Mouse (Mus musculus) limb, embryonic 10.5 days (tissue): Measurements from ENCODE around the gene Chd2. TPM values are rescaled to one million over a fixed set of nuclear protein-coding genes. Genes with fewer than 3 reads are reported as not detected.

Source experiments
- DNase-seq: peaks from one replicate; pipeline ENCODE4 v3.0.0-alpha.2; 2017; ENCODE audit warnings: low spot score
- H3K27ac ChIP-seq: fragments of 300-500 bp; sonication (generic); 2 replicates; pipeline ENCODE4 v1.5.1; 2016; ENCODE audit warnings: mild to moderate bottlenecking
- H3K27me3 ChIP-seq: fragments of 300-500 bp; sonication (generic); 2 replicates; pipeline ENCODE4 v1.6.1; 2016; ENCODE audit warnings: low read depth, mild to moderate bottlenecking; ENCODE audit not compliant: poor library complexity, severe bottlenecking
- H3K36me3 ChIP-seq: fragments of 300-500 bp; sonication (generic); 2 replicates; pipeline ENCODE4 v1.6.1; 2016; ENCODE audit warnings: mild to moderate bottlenecking, moderate library complexity
- H3K4me1 ChIP-seq: fragments of 300-500 bp; sonication (generic); 2 replicates; pipeline ENCODE4 v1.6.1; 2016
- H3K4me3 ChIP-seq: fragments of 300-500 bp; sonication (generic); 2 replicates; pipeline ENCODE4 v1.5.1; 2016; ENCODE audit warnings: mild to moderate bottlenecking, moderate library complexity
- H3K9me3 ChIP-seq: fragments of 300-500 bp; sonication (generic); replicated peaks from 2 replicates; pipeline ENCODE4 v1.6.1; 2016; ENCODE audit warnings: mild to moderate bottlenecking
- WGBS: fragments of 180-500 bp; shearing (Covaris S2); methylation state at CpG from one replicate; pipeline ENCODE4 v1.1.7; 2016; 5-methylcytosine and 5-hydroxymethylcytosine counted together
- polyA plus RNA-seq: library from polyadenylated mRNA; unstranded; fragments of >200 nt; fragmentation: Nextera tagmentation; extraction: Ambion mirVana; gene quantifications from 2 replicates; pipeline ENCODE4 v1.2.1, GENCODE M21; 2016

The Chd2 gene
- 33.7 and 53.2 TPM in 2 replicates for polyA plus RNA-seq

- 0% methylated on average over 15 of the region's 15 CpGs for WGBS
- Histone ChIP-seq H3K27me3 (no peaks in the 10 kb centered on the region), H3K36me3 (peaks cover 42% of the 10 kb centered on the region), H3K4me3 (peak within 1 kb of the TSS; percentile 67), H3K4me1 (peaks cover 6% of the 10 kb centered on the region), H3K27ac (peak within 1 kb of the TSS; percentile 96), H3K9me3 (no peaks in the 10 kb centered on the region)
- peak; percentile 80 for DNase-seq
Measured at GRCm38 (mm10) chr7:73541412-73542130, at the start of gene Chd2. Gene Chd2 (minus strand): TSS chr7:73541830.

- no peak overlapping the region for H3K27ac ChIP-seq
- H3K36me3 ChIP-seq: no peaks in the 10 kb centered on the region
- no peaks in the 10 kb centered on the region for H3K9me3 ChIP-seq
- DNase-seq: no peak
- no peak overlapping the region for H3K4me3 ChIP-seq
- no peaks in the 10 kb centered on the region for H3K27me3 ChIP-seq
- peaks cover 38% of the 10 kb centered on the region for H3K4me1 ChIP-seq
- 93% methylated on average over 5 of the region's 5 CpGs for WGBS
Measured at GRCm38 (mm10) chr7:73590757-73591156, 49.1 kb upstream of the Chd2 start.

- Histone ChIP-seq H3K36me3 (no peaks in the 10 kb centered on the region), H3K9me3 (no peaks in the 10 kb centered on the region), H3K4me3 (no peak overlapping the region), H3K27ac (peak overlapping the region; percentile 75; the same call in 1 of the 2 replicates), H3K4me1 (peaks cover 35% of the 10 kb centered on the region), H3K27me3 (no peaks in the 10 kb centered on the region)
- WGBS: 47% methylated on average over 14 of the region's 14 CpGs
- no peak for DNase-seq
Measured at GRCm38 (mm10) chr7:73589208-73589771, 47.7 kb upstream of the Chd2 start.

- H3K27ac ChIP-seq: 0 out of 2 replicates have a peak overlapping the region, but pooled peaks have one; percentile 75
- H3K4me1 ChIP-seq: peaks cover 34% of the 10 kb centered on the region
- no peaks in the 10 kb centered on the region for H3K27me3 ChIP-seq
- 90% methylated on average over 8 of the region's 8 CpGs for whole genome bisulfite sequencing
- no peaks in the 10 kb centered on the region for H3K36me3 ChIP-seq
- DNase-seq: no peak
- no peaks in the 10 kb centered on the region for H3K9me3 ChIP-seq
- no peak overlapping the region for H3K4me3 ChIP-seq
Measured at GRCm38 (mm10) chr7:73588351-73588906, 46.8 kb upstream of the Chd2 start.

GRCm38 (mm10) chr7:73586717-73587116 is 45.1 kb upstream of the Chd2 start:
- WGBS: 93% methylated on average over 6 of the region's 6 CpGs
- Histone ChIP-seq H3K36me3 (no peaks in the 10 kb centered on the region), H3K27ac (no peak overlapping the region), H3K4me1 (peaks cover 33% of the 10 kb centered on the region), H3K4me3 (no peak overlapping the region), H3K27me3 (no peaks in the 10 kb centered on the region), H3K9me3 (no peaks in the 10 kb centered on the region)
- DNase-seq: no peak

GRCm38 (mm10) chr7:73586206-73586605 is 44.6 kb upstream of the Chd2 start:
- no peak for DNase-seq
- H3K27ac ChIP-seq: no peak overlapping the region
- no peaks in the 10 kb centered on the region for H3K36me3 ChIP-seq
- peaks cover 33% of the 10 kb centered on the region for H3K4me1 ChIP-seq
- no peak overlapping the region for H3K4me3 ChIP-seq
- H3K27me3 ChIP-seq: no peaks in the 10 kb centered on the region
- 69% methylated on average over 11 of the region's 11 CpGs for WGBS
- no peaks in the 10 kb centered on the region for H3K9me3 ChIP-seq

GRCm38 (mm10) chr7:73585114-73586032 is 43.7 kb upstream of the Chd2 start:
- DNase-seq: no peak

GRCm38 (mm10) chr7:73584009-73584995 is 42.7 kb upstream of the Chd2 start:
- peaks cover 29% of the 10 kb centered on the region for H3K4me1 ChIP-seq
- H3K9me3 ChIP-seq: no peaks in the 10 kb centered on the region
- no peak for DNase-seq
- no peaks in the 10 kb centered on the region for H3K27me3 ChIP-seq
- peak overlapping the region; percentile 61; the same call in 1 of the 2 replicates for H3K27ac ChIP-seq
- 70% methylated on average over 13 of the region's 13 CpGs for WGBS
- no peaks in the 10 kb centered on the region for H3K36me3 ChIP-seq
- H3K4me3 ChIP-seq: no peak overlapping the region

More at GRCm38 (mm10) chr7:73585114-73586032, 43.7 kb upstream of the Chd2 start:
- H3K9me3 ChIP-seq: no peaks in the 10 kb centered on the region
- WGBS: 90% methylated on average over 22 of the region's 22 CpGs
- H3K4me1 ChIP-seq: peaks cover 33% of the 10 kb centered on the region
- peak overlapping the region; percentile 61; the same call in 1 of the 2 replicates for H3K27ac ChIP-seq
- no peak overlapping the region for H3K4me3 ChIP-seq
- H3K36me3 ChIP-seq: no peaks in the 10 kb centered on the region
- H3K27me3 ChIP-seq: no peaks in the 10 kb centered on the region

- WGBS: 83% methylated on average over 7 of the region's 7 CpGs
- H3K9me3 ChIP-seq: no peaks in the 10 kb centered on the region
- H3K27me3 ChIP-seq: no peaks in the 10 kb centered on the region
- H3K36me3 ChIP-seq: no peaks in the 10 kb centered on the region
- H3K4me3 ChIP-seq: no peak overlapping the region
- no peak for DNase-seq
- peaks cover 25% of the 10 kb centered on the region for H3K4me1 ChIP-seq
- H3K27ac ChIP-seq: no peak overlapping the region
Measured at GRCm38 (mm10) chr7:73583400-73583799, 41.8 kb upstream of the Chd2 start.

- no peak overlapping the region for H3K27ac ChIP-seq
- no peak for DNase-seq
- no peaks in the 10 kb centered on the region for H3K27me3 ChIP-seq
- H3K4me1 ChIP-seq: peaks cover 25% of the 10 kb centered on the region
- no peak overlapping the region for H3K4me3 ChIP-seq
- no peaks in the 10 kb centered on the region for H3K9me3 ChIP-seq
- H3K36me3 ChIP-seq: no peaks in the 10 kb centered on the region
- 71% methylated on average over 6 of the region's 6 CpGs for WGBS
Measured at GRCm38 (mm10) chr7:73581836-73582375, 40.3 kb upstream of the Chd2 start.

GRCm38 (mm10) chr7:73579072-73579731 is 37.6 kb upstream of the Chd2 start:
- 82% methylated on average over 8 of the region's 8 CpGs for WGBS
- Histone ChIP-seq H3K4me3 (no peak overlapping the region), H3K36me3 (no peaks in the 10 kb centered on the region), H3K9me3 (no peaks in the 10 kb centered on the region), H3K27me3 (no peaks in the 10 kb centered on the region; the same call in 1 of the 2 replicates), H3K27ac (no peak overlapping the region), H3K4me1 (peaks cover 10% of the 10 kb centered on the region)
- no peak for DNase-seq
